Mouse (Mus musculus) ES-Bruce4 (cell line): ENCODE results near the gene Nck2.

Source experiments
- CTCF ChIP-seq: IDR thresholded peaks from one replicate; pipeline ENCODE4 v1.8.1; 2011; ENCODE audit warnings: low read depth, low read length
- POLR2A ChIP-seq: IDR thresholded peaks from one replicate; pipeline ENCODE4 v1.8.1; 2011; ENCODE audit warnings: low read length; ENCODE audit not compliant: insufficient read depth

DNA sequence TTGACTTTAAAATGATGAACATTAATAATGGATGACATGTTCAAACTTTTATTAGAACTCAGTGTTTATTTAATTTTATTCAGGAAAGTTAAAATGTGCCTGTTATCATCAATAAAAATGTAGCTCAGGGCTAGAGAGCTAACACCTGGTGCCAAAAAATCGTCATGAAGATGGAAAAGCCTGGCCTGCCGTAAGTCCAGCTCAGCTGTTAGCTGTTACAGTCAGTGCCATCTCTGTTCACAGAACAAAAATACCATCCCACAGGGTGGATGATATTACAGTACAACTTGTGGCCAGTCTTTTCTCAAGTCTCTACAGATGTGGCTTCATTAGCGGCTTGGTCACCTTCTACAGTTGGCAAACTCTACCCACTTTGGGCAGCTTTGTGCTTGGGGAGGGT is 106.1 kb downstream of the Nck2 start:
- TF ChIP-seq CTCF (no peak), POLR2A (no peak)
